Mouse (Mus musculus) megakaryocyte, embryonic 14.5 days (primary cell): ENCODE data around the gene Suclg2. TPM values are rescaled to one million over a fixed set of nuclear protein-coding genes. Genes with fewer than 3 reads are reported as not detected.

Source experiments
- H3K27me3 ChIP-seq: replicated peaks from 2 replicates; pipeline ENCODE3; 2012; ENCODE audit warnings: inconsistent platforms
- H3K36me3 ChIP-seq: replicated peaks from 2 replicates; pipeline ENCODE3; 2012; ENCODE audit warnings: low read length, inconsistent platforms, mixed read lengths
- H3K4me1 ChIP-seq: 2 replicates; pipeline ENCODE4 v1.6.1; 2012; ENCODE audit warnings: inconsistent platforms
- H3K4me3 ChIP-seq: replicated peaks from 2 replicates; pipeline ENCODE3; 2012; ENCODE audit warnings: moderate library complexity, mild to moderate bottlenecking, inconsistent platforms
- H3K9me3 ChIP-seq: 2 replicates; pipeline ENCODE4 v1.6.1; 2012; ENCODE audit warnings: inconsistent platforms
- FLI1 ChIP-seq: IDR thresholded peaks from 2 replicates; pipeline ENCODE4 v1.6.1; 2012; ENCODE audit warnings: low read length, inconsistent platforms, mixed read lengths
- GATA1 ChIP-seq: IDR thresholded peaks from 3 replicates; pipeline ENCODE4 v1.6.1; 2012; ENCODE audit warnings: mixed read lengths, low read length, inconsistent platforms, borderline replicate concordance
- polyA plus RNA-seq: library from polyadenylated mRNA; stranded (reverse); fragments of >175 nt; gene quantifications from 2 replicates; pipeline ENCODE4 v1.2.3, GENCODE M21; 2012; ENCODE audit warnings: low replicate concordance; ENCODE audit not compliant: insufficient read depth

Gene Suclg2
- polyA plus RNA-seq, 1 experiment: 18.1 TPM

DNA sequence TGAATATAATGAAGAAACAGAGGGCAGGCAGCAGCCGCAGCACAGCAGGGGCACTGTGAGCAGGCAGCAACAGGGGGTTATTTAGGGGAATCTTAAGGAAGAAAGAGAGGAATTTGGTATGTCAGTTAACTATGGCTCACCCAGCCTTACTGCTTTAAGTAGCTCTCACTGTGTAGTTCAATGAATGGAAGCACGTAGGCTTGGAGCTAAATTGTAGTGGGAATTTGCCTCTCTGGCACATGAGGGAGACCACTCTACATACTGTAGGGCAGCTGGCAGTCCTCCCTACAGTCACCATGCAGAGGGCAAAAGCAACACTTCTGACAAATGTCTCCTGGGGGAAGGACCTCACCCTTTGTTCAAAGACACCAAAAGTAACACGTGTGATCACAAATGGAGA, 143.7 kb downstream of the Suclg2 start:
- Histone ChIP-seq H3K4me3 (no peak overlapping the region), H3K36me3 (peaks cover 45% of the 10 kb centered on the region), H3K27me3 (no peaks in the 10 kb centered on the region), H3K4me1 (peaks cover 17% of the 10 kb centered on the region), H3K9me3 (no peaks in the 10 kb centered on the region)
- TF ChIP-seq GATA1 (no peak), FLI1 (no peak)

- no peak overlapping the region for H3K4me3 ChIP-seq
- H3K36me3 ChIP-seq: peaks cover 46% of the 10 kb centered on the region
- H3K27me3 ChIP-seq: no peaks in the 10 kb centered on the region
- no peaks in the 10 kb centered on the region for H3K9me3 ChIP-seq
- TF ChIP-seq FLI1: no peak
- TF ChIP-seq GATA1: no peak
- peaks cover 14% of the 10 kb centered on the region for H3K4me1 ChIP-seq
Observed at GRCm38 (mm10) chr6:95574389-95574788, 144.2 kb downstream of the Suclg2 start.

GRCm38 (mm10) chr6:95573035-95573759, 145.4 kb downstream of the Suclg2 start:
- Histone ChIP-seq H3K4me3 (no peak overlapping the region), H3K9me3 (no peaks in the 10 kb centered on the region), H3K36me3 (peaks cover 49% of the 10 kb centered on the region), H3K27me3 (no peaks in the 10 kb centered on the region), H3K4me1 (peaks cover 14% of the 10 kb centered on the region)
- TF ChIP-seq FLI1 (no peak), GATA1 (no peak)

DNA sequence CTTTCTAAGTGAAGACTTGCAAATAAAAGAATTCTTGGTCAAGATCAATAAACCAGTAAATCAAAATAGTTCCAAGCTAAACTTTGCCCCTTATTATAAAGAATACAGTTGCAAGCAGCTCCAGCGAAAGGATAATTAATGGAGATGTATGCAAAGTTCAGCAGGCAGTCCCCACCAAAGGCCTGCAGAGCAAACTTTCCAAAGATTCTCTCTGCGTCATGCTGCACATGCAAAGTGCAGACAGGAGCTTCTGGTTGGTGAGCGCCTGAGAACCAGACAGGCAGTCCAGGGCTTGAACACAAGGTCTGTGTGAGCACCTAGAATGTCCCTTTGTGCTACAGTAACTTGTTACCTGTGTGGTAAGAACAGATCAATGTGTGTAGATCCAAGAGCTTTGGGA, 147.0 kb downstream of the Suclg2 start:
- H3K27me3 ChIP-seq: no peaks in the 10 kb centered on the region

GRCm38 (mm10) chr6:95563355-95564009, 155.1 kb downstream of the Suclg2 start:
- H3K27me3 ChIP-seq: no peaks in the 10 kb centered on the region
- H3K4me1 ChIP-seq: no peaks in the 10 kb centered on the region
- H3K36me3 ChIP-seq: peaks cover 52% of the 10 kb centered on the region
- no peaks in the 10 kb centered on the region for H3K9me3 ChIP-seq
- TF ChIP-seq FLI1 (no peak), GATA1 (no peak)
- H3K4me3 ChIP-seq: no peak overlapping the region

More for the DNA sequence above, 147.0 kb downstream of the Suclg2 start:
- Histone ChIP-seq H3K4me3 (no peak overlapping the region), H3K36me3 (peaks cover 43% of the 10 kb centered on the region), H3K4me1 (peaks cover 14% of the 10 kb centered on the region), H3K9me3 (no peaks in the 10 kb centered on the region)
- no peak for TF ChIP-seq GATA1
- no peak for TF ChIP-seq FLI1

- Histone ChIP-seq H3K36me3 (peaks cover 32% of the 10 kb centered on the region), H3K9me3 (no peaks in the 10 kb centered on the region), H3K4me1 (peaks cover 21% of the 10 kb centered on the region), H3K4me3 (no peak overlapping the region), H3K27me3 (no peaks in the 10 kb centered on the region)
- TF ChIP-seq FLI1: no peak
- no peak for TF ChIP-seq GATA1
Observed at GRCm38 (mm10) chr6:95556320-95556719, 162.3 kb downstream of the Suclg2 start.

DNA sequence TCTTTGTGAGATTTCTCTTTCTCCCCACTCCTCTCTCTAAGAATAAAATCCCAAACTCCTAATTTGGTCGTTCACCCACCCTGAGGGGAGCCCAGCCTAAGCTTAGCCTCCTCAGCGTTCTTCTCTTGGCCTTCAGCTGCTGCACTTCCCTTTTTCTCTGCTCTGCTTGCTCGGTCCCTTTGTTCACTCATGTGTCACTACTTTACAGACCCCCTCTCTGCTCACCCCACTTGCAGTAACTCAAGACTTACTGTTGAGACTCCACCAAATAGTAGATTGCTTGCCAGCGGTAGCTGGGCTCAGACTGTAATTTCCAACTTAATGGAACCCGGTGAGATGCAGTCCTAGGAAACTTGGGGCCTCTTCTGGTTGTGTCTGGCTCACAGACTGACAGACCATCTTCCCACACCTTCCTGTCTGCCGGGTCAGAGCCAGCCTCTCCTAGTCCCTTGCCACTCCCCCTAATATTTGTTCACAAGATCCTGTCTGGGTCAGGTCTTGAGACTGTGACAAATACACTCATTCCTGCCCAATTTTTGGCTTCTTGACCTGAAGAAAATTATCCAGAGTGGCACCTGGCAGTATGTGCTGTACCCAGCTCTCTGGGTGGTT, 166.2 kb downstream of the Suclg2 start:
- Histone ChIP-seq H3K36me3 (peaks cover 21% of the 10 kb centered on the region), H3K4me1 (peaks cover 52% of the 10 kb centered on the region), H3K27me3 (no peaks in the 10 kb centered on the region), H3K4me3 (peak overlapping the region; percentile 75), H3K9me3 (no peaks in the 10 kb centered on the region)
- TF ChIP-seq GATA1: no peak
- TF ChIP-seq FLI1: no peak

GRCm38 (mm10) chr6:95551000-95551399, 167.6 kb downstream of the Suclg2 start:
- peaks cover 66% of the 10 kb centered on the region for H3K4me1 ChIP-seq
- no peak for TF ChIP-seq GATA1
- no peak for TF ChIP-seq FLI1
- no peak overlapping the region for H3K4me3 ChIP-seq
- no peaks in the 10 kb centered on the region for H3K27me3 ChIP-seq
- no peaks in the 10 kb centered on the region for H3K9me3 ChIP-seq
- peaks cover 15% of the 10 kb centered on the region for H3K36me3 ChIP-seq

GRCm38 (mm10) chr6:95546189-95546832, 172.3 kb downstream of the Suclg2 start:
- H3K36me3 ChIP-seq: peaks cover 28% of the 10 kb centered on the region
- no peak overlapping the region for H3K4me3 ChIP-seq
- no peaks in the 10 kb centered on the region for H3K9me3 ChIP-seq
- no peaks in the 10 kb centered on the region for H3K27me3 ChIP-seq
- no peak for TF ChIP-seq FLI1
- TF ChIP-seq GATA1: no peak
- peaks cover 45% of the 10 kb centered on the region for H3K4me1 ChIP-seq

DNA sequence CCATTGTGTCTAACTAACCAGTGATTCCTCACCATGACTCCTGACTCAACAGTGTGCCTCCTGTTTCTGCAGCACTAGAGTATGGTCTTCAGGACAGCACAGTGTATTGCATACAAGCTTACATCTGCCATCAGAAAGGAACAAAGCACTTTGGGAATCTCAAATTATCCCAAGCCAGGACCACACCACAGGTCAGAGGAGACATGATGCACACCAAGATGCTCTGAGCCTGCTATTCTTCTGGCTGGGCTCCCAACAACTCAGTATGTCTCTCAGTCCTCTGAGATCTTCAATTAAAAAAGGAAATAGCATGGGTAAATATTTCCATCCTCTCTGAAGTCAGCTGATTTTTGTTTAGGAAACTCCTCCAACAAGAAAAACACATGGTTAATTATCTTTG, 172.9 kb downstream of the Suclg2 start:
- peaks cover 28% of the 10 kb centered on the region for H3K36me3 ChIP-seq
- no peaks in the 10 kb centered on the region for H3K27me3 ChIP-seq
- no peak overlapping the region for H3K4me3 ChIP-seq
- H3K9me3 ChIP-seq: no peaks in the 10 kb centered on the region
- H3K4me1 ChIP-seq: peaks cover 39% of the 10 kb centered on the region
- TF ChIP-seq FLI1: no peak
- no peak for TF ChIP-seq GATA1

DNA sequence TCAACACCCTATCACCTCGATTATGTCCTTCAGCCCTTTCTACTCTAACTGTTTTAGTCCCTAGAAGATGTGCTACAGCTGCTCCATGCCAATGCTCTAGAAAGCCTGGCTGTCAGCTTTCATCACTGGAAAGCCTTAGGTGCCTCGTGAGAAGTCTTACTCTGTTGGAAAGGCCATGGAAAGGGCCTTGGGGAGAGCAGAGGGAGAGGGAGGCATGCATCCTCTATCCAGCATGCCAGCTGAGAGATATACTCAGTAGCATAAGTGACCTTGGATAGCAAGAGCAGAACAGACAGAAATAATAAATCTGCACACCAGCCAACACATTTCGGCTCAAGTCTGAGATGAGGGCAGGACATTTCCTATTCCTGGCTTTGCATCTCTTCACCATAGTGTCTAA, 173.3 kb downstream of the Suclg2 start:
- TF ChIP-seq FLI1 (no peak), GATA1 (no peak)
- Histone ChIP-seq H3K4me1 (peaks cover 37% of the 10 kb centered on the region), H3K4me3 (no peak overlapping the region), H3K36me3 (peaks cover 28% of the 10 kb centered on the region), H3K27me3 (no peaks in the 10 kb centered on the region), H3K9me3 (no peaks in the 10 kb centered on the region)
